Comparison of ENCODE assay signal across 10 mouse cellular contexts in the genomic region with DNA sequence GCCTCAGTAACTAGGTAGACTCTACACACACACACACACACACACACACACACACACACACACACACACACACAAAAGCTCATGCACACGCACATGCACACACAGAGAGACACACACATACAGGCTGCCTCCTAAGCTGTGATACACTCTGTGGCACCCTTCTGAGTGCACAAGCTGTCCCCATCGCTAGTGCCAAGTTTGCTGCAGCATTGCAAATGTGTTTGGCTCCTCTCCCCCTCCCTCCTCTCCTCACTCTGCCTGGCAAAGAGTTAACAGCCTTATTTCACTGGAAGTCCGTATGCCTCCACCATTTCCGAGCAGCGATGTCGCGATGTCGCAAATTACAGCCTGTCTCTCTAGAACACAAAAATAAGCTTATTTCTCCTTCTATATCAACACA.
A peak's percentile ranks its signal among the peaks of the same experiment; 100 is the strongest.
DNase-seq lines count a peak whose midpoint lies in the region; ATAC-seq and TF ChIP-seq lines count a peak whose summit lies in the region.
"Had no signal": no experiment of that assay in that cellular context is flagged by ENCODE, and none has a peak within 500 bp of the region (broad histone marks: within the 10 kb centered on the region; RNA-seq: fewer than 3 reads in every experiment).

No protein-coding gene starts in this region.

- DNase-seq in lung, embryonic 14.5 days, result peak; percentile 8
- no peak for DNase-seq in lung, adult 18-20 months
- DNase-seq in cerebellum, postnatal 36 days, result peak; percentile 89 to 91
- peak; percentile 72 to 74 for DNase-seq in layer of hippocampus, postnatal 10 days (ENCODE audit: low spot score in 2 of 2)
- DNase-seq in right cerebral cortex, postnatal 14 days, result peak; percentile 66
- no peak for DNase-seq in kidney, postnatal 4 days
- no peak for DNase-seq in urinary bladder, postnatal 10 days (ENCODE audit: low spot score)
- no peak for DNase-seq in B cell, adult 2 months

- H3K9me3 ChIP-seq in lung, embryonic 14.5 days (ENCODE audit: low read depth, low read length), result no peaks in the 10 kb centered on the region

- H3K4me1 ChIP-seq in lung, embryonic 14.5 days (ENCODE audit: insufficient read depth), result 0 out of 2 replicates have a peak, but pooled peaks cover 3% of the 10 kb centered on the region

- no peak overlapping the region for H3K9ac ChIP-seq in lung, embryonic 14.5 days
- H3K9ac ChIP-seq: liver, embryonic 14.5 days had no signal

- H3K27ac ChIP-seq in lung, embryonic 14.5 days (ENCODE audit: low read depth), result no peak overlapping the region
- H3K27ac ChIP-seq: liver, embryonic 14.5 days had no signal

- 62% methylated on average over 8 of the region's 8 CpGs for WGBS in lung, embryonic 14.5 days

- no peaks in the 10 kb centered on the region for H3K36me3 ChIP-seq in lung, embryonic 14.5 days (ENCODE audit: insufficient read depth)

- ATAC-seq in lung, embryonic 14.5 days (ENCODE audit: insufficient read depth), result no peak
- ATAC-seq: intestine, postnatal 0 days had no signal

- no peak for TF ChIP-seq CTCF in lung, embryonic 14.5 days (IDR thresholded peaks at IDR 0.05; ENCODE audit: low read depth)

- H3K4me3 ChIP-seq in lung, embryonic 14.5 days (ENCODE audit: low read depth, low read length), result no peak overlapping the region

- no peaks in the 10 kb centered on the region for H3K27me3 ChIP-seq in lung, embryonic 14.5 days (ENCODE audit: insufficient read depth, low read length)

- H3K4me2 ChIP-seq in lung, embryonic 14.5 days, result no peak overlapping the region

Comparison
In these comparisons a context has a peak if more than half of its experiments do, and no peak if none do; other contexts are left out.
1. DNase-seq: peak in lung, embryonic 14.5 days (single experiment), cerebellum, postnatal 36 days (2 of 2), layer of hippocampus, postnatal 10 days (2 of 2) and right cerebral cortex, postnatal 14 days (single experiment); none in lung, adult 18-20 months (0 of 2), kidney, postnatal 4 days (0 of 2), urinary bladder, postnatal 10 days (single experiment) and B cell, adult 2 months (0 of 2).